Mouse (Mus musculus): ENCODE measurements around the gene Grik4. TPM values are rescaled to one million over a fixed set of nuclear protein-coding genes. Genes with fewer than 3 reads are reported as not detected.

Gene Grik4
- total RNA-seq, 2 experiments from 2014 or later, result 0.41 to 0.54 TPM

DNA sequence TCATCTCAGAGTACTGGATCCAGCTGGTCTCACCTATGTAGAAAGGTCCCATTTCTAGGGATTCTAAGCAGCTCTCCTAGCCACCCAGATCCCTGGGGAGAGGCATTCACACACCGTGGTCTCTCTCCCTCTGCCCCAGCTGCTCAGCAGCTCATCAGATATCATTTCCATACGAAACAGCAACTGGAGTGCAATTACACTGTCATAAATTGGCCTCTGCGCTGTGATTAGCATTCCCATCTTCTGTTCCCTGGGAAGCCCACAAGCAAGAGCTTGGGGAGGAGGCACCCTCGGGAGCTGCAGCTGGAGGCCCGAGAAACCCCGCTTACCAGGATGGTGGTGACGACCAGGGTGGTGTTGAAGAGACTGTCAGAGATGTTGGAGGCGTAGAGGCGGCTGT is 346.8 kb downstream of the Grik4 start:
- no peak for DNase-seq (ENCODE audit: low spot score in 2 of 2)

- DNase-seq (ENCODE audit: low spot score in 2 of 2), result no peak
Measured at GRCm38 (mm10) chr9:42578511-42578910, 365.8 kb downstream of the Grik4 start.

GRCm38 (mm10) chr9:42578106-42578505 is 366.2 kb downstream of the Grik4 start:
- DNase-seq (ENCODE audit: low spot score in 2 of 2), result no peak

GRCm38 (mm10) chr9:42573616-42574350 is 370.5 kb downstream of the Grik4 start:
- no peak for DNase-seq (ENCODE audit: low spot score in 2 of 2)

DNA sequence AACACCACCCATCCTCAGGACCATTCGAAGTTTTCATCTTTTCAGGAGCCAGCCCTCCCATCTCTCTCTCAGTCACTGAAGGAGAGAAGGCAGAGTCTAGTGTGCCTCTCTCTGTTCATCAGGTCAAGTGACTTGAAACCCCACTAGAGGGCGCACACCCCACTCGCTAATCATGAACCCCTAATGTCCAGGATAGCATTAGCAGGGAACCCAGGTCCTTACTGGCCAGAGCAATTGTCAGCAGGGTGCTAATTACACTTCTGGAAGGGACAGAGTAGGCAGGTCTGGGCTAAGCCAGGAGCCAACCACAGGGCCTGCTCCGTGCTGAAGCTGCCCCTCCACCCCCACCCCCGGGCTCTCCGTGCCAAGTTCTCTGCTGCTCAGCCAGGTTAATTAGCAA is 371.1 kb downstream of the Grik4 start:
- peak; percentile 22 to 52 for DNase-seq (ENCODE audit: low spot score in 2 of 2)

GRCm38 (mm10) chr9:42565921-42566320 is 378.4 kb downstream of the Grik4 start:
- DNase-seq (ENCODE audit: low spot score in 2 of 2), result no peak

- no peak for DNase-seq (ENCODE audit: low spot score in 2 of 2)
Measured at GRCm38 (mm10) chr9:42555186-42555585, 389.1 kb downstream of the Grik4 start.

- DNase-seq (ENCODE audit: low spot score in 2 of 2), result peak; percentile 58 to 75
Measured at GRCm38 (mm10) chr9:42550116-42550515, 394.2 kb downstream of the Grik4 start.

GRCm38 (mm10) chr9:42548981-42549380 is 395.3 kb downstream of the Grik4 start:
- no peak for DNase-seq (ENCODE audit: low spot score in 2 of 2)

GRCm38 (mm10) chr9:42544521-42544920 is 399.8 kb downstream of the Grik4 start:
- DNase-seq (ENCODE audit: low spot score in 2 of 2), result no peak

DNA sequence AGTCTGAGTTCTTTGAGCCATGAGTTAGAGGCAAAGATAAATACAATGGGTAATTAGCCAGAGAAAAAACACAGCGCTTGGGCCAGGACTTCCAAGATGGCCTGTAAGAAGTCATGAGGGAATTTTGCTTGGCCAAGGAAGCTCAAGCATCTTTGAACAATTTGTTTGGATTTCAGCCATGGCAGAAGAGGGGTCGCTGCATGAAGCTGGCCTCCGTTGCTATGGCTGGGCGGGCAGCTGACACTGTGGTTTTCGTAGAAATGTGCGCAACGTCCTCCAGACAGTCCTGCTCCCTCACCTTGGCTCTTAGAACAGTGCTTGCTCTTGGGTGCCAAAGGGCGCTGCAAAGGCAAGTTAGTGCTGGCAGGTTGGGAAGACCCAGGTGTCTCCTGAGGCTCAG is 410.8 kb downstream of the Grik4 start:
- no peak for DNase-seq (ENCODE audit: low spot score in 2 of 2)

- DNase-seq (ENCODE audit: low spot score in 2 of 2), result no peak
Measured at GRCm38 (mm10) chr9:42533041-42533440, 411.3 kb downstream of the Grik4 start.

DNA sequence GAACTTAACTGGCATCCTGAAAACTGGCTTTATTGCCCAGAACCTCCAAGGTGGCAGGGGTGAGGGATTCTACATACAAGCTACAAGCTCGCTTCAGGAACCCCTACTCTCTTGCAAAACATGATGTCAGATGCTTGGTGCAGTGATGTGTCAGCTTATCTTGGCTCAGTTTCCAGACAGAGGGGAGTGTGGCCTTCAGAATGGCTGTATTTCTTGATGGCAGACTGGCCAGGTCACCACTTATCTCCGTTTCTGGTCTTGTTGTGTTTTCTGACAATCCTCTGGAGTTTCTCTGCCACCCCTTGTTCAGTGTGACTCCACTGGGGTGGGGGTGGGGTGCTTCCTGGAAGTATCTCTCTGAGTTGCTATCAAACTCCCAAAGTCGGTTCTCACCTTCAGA is 412.3 kb downstream of the Grik4 start:
- DNase-seq (ENCODE audit: low spot score in 2 of 2), result no peak

DNA sequence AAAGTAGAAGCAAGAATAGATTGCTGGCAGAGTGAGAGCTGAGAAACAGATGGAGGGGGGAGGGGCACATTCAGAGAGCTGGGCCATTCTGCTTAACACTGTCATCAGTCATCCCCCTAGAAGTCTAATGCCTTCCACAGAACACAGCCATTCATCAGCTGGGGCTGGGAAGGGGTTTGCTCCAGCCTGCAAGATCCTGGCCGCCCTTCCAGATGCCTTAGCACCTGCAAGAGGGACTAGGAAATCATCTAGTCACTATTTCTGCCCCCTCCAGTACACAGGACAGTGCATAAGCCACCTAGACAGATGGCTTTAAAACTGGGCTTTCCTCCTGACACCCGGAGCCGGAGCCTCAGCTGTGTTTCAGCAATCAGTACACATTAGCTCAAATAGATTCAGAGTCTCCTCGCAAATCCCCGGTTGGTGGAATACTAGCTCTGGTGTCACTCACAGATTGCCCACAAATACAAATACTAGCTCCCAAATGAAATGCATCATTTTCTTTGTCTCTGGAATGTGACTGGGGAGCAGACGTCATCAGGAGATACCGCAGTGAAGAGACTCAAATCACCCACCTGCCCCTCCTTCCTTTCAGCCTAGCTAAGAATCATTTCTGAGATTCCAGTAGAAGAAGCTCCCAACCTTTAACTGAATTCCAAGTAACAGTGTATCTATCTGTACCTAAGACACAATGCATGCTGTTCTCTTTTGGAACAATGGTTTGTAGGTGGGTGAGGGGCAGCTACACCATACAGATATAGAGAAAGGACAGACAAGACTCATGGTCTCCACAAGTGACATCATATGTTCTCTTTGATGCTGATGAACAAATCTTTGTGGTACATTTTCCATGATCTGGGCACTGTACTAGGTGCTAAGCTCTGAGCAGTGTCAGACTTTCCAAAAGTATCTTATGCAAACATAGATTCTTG is 413.8 kb downstream of the Grik4 start:
- no peak for DNase-seq (ENCODE audit: low spot score in 2 of 2)

- DNase-seq (ENCODE audit: low spot score in 2 of 2), result peak; percentile 19 to 37
Measured at GRCm38 (mm10) chr9:42520587-42521084, 423.7 kb downstream of the Grik4 start.

DNA sequence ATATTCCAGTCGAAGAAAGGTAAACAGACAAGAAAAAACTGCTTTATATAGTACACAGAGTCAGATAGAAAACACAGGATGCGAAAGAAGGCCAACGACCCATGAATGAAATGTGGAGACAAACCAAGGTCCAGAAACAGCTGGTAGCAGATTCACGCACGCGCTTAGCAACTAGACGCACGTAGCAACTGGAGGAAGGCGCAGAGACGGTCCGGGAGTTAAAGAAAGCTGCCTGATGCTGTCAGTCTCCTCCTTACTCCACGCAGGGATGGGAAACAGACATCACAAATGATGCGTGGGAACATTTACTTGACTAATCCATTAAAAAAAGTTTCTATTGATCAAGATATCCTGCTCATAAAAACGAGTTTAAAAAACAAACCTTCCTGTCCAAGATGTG is 426.1 kb downstream of the Grik4 start:
- DNase-seq (ENCODE audit: low spot score in 2 of 2), result no peak

GRCm38 (mm10) chr9:42513159-42513558 is 431.1 kb downstream of the Grik4 start:
- DNase-seq (ENCODE audit: low spot score in 2 of 2), result no peak

DNA sequence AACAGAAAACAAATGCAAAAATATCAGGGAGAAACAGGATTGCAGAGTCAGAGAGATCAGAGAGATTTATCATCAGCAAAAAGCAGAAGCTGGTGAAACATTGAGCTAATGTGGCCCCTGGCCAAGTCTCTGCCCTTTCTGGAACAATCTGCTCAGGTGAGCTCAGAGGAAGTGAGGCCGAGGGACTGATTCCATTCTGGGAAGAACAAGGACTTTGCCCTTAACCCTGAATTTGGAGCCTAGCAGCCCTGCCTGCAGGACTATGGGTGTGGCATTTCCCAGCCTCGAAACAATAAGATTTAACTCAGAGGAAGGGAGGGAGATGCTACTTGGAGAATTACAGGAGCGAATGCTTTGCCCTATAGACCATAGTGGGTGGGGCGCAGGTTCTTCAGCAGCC is 432.0 kb downstream of the Grik4 start:
- no peak for DNase-seq (ENCODE audit: low spot score in 2 of 2)

GRCm38 (mm10) chr9:42508235-42508634 is 436.1 kb downstream of the Grik4 start:
- DNase-seq (ENCODE audit: low spot score in 2 of 2), result no peak

GRCm38 (mm10) chr9:42507709-42508108 is 436.6 kb downstream of the Grik4 start, which contains the start of gene Tbcel:
TSS of gene Tbcel (minus strand) at chr9:42507809.
- DNase-seq (ENCODE audit: low spot score in 2 of 2), result no peak

DNA sequence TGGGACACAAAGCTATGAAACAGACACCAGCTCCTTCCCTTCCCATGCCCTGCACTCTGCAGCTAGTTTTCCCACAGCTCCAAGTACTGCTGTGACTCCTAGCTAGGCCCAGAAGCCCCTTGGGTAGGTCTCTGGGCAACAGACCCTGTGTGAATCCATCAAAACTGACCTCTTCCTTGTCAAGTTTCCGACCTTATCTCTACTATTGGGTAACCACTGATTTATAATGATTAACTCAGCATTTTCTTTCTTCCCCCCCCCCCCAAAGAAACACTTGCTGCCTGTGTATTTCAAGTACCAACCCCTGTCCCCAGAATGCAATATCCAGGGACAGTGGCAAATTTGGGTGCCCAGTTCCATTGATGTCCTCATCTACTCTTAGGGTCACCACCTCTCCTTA is 437.3 kb downstream of the Grik4 start:
- DNase-seq (ENCODE audit: low spot score in 2 of 2), result no peak

GRCm38 (mm10) chr9:42504971-42505510 is 439.3 kb downstream of the Grik4 start:
- no peak for DNase-seq (ENCODE audit: low spot score in 2 of 2)
